Mouse (Mus musculus): ENCODE data around the gene Ppp1r3e. TPM values are rescaled to one million over a fixed set of nuclear protein-coding genes. Genes with fewer than 3 reads are reported as not detected.

Ppp1r3e gene
- 9.8 and 11.9 TPM in 2 replicates for total RNA-seq (2015)
- 0.22 and 1.8 TPM in 2 replicates for total RNA-seq (2017)

DNA sequence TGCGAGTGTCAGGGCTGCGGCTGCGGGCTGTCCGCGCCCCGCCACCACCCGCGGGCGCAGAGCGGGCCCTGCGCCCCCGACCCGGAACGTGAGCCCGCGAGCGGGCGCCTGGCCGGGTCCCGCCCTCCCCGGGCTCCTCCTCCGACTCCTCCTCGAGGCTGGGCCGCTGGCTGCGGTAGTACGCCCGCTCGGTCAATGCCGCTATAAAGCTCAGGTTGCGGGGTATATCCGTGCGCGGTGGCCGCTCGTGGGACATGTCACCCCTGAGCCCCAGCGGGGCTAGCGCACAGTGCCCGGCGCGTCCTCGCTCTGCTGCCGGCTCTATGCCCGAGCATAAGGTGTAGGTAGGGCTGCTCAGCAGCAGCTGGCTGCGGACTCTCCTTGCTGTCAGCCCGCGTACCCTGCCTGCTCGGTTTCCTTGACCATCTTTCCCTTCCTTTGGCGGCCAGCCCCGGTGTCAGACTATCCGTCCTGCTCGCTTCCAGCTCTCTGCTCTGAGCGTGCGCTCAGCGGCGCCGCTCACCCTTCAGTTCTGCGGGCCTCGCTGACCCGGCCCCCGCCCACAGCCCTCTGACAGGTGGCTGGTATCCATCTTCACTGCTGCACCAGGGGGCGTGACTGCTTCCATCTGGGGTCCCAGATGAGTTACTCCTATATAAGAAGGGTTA lies at the start of gene Ppp1r3e:
Ppp1r3e (minus strand) TSS at position 503 of the 668 bp plus-strand sequence.
- ATAC-seq (ENCODE audit: poor library complexity, severe bottlenecking) = peak; percentile 69

DNA sequence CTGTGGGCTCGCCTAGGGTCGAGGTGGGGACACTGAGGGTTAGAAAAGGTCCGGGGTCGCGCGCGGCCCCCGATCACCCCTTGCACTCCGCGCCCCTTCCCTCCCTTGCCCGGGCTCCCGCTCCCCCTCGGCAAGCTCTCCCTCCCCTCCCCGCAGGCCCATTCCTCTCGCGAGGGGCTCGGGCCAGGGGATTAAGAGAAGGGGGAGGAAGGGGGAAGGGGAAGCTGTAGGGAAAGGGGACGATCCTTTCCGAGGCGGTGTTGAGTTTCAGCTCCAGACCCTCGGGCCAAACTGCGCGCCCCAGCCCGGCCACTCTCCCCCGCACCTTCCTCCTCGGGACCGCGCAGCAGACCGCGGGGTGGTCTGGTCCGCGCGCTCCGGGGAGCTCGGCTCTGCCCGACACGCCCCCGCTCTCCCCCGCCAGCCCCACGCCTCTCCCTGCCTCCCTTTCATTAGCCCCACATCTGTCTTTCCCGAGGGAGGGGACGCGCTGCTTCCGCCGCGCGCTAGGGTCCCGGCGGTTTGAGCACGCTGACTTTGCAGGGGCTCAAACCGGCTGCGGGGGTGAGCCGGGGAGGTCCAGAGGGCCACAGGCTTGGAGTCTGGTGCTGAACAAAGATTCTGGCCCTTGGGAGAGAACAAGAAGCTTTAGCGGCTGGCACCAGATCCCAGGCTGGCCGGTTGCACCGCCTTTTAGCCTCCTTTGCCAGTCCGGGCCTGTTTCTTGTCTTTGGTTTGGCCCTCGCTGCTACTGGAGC lies 49.2 kb upstream of the Ppp1r3e start:
- ATAC-seq (ENCODE audit: poor library complexity, severe bottlenecking) = no peak

GRCm38 (mm10) chr14:54925349-54926342 lies 48.3 kb upstream of the Ppp1r3e start, which contains the start of gene Efs:
Gene Efs (minus strand): TSS chr14:54926126.
- no peak for ATAC-seq (ENCODE audit: poor library complexity, severe bottlenecking)

DNA sequence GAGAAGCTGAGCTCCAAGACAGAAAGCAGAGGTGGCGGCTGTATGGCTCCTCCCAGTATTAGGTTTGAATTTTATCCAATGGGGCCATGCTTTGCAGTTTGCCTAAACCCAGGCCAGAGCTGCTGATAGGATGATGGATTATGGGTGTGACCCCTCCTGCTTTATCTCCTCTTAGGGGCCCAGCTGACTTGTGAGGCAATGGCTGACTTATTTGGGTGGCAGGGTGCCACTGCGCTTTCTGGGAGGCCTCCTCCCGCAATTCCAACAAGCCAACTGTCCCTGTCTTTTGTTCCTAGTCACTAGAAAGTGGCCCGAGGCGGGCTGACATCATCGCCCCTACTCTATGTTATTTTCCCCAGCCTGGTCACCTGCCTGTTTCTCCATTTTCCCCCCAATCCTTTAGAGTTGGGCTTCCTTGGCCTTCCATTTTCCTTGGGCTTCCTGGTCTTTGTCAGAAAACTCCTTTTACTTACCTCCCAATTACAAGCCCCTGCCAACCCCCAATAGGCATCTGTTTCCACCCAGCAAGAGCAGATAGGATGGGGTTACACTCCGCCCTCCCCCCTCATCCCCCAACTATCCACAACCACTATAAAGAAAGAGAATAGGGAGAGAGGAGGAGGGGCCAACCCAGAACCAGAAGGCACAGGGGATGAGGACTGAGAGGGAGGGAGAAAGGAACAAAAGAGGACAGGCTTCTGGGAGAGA lies 47.4 kb upstream of the Ppp1r3e start:
- ATAC-seq (ENCODE audit: poor library complexity, severe bottlenecking) = no peak

- ATAC-seq (ENCODE audit: poor library complexity, severe bottlenecking) = no peak
These were observed 42.8 kb upstream of the Ppp1r3e start for GRCm38 (mm10) chr14:54920076-54920685.

- ATAC-seq (ENCODE audit: poor library complexity, severe bottlenecking) = no peak
These were observed 36.0 kb upstream of the Ppp1r3e start for GRCm38 (mm10) chr14:54913343-54913742.

DNA sequence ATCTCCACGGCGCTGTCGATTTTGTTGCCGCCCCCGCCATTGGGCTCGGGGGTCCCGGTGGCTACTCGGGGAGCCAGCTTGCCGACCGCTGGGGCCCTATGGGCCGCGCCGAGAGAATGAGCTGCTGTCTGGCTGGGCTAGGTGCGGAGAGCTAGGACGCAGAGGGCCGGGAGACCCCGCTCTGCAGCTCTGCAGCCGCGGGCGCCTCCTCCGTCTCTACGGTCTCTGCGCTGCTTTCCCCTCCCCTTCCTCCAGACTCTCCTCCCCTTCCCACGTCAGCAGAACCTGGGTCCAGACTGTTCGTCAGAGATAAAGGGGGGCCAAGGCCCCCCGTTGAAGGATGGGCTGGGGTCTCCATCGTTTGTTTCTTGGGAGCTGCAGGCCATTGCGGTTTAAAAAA lies 35.5 kb upstream of the Ppp1r3e start, which contains the start of gene Slc22a17:
Slc22a17 (minus strand) TSS at position 247 of the 400 bp plus-strand sequence.
- ATAC-seq (ENCODE audit: poor library complexity, severe bottlenecking) = 0 out of 2 replicates have a peak, but pooled peaks have one; percentile 48

DNA sequence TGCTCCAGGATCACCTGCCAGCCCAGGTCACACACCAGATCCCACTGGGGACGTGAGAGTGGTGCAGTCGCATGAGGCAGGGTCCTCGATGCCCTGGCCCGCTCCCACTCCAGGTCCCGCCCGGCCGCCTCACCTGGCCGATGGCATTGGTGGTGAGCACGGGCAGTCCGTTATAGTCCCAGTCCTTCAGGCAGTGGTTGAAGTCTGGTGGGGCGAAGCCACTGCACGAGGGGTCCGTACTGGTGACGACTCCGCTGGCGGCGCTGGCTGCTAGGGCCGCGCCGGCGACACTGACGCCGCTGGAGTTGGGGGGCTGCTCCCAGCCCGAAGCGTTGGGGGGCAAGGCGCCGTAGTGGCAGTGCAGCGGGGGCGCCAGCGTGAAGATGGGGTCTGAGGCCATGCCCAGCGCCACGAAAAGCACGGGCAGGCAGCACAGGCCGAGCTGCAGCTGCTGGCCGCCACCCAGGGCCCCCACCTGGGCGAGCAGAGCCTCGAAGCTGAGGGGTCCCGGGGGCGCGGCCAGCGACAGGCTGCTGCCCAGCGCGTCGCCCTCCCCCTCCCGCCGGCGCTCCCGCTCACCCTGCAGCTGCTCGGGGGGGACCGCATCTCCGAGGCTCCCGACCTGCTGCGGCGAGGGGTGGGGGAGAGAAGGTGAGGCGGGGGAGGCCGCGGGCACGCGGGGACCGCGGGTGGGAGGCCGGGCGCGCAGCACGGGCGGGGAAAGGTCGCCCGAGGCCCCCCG lies 34.9 kb upstream of the Ppp1r3e start:
- no peak for ATAC-seq (ENCODE audit: poor library complexity, severe bottlenecking)

DNA sequence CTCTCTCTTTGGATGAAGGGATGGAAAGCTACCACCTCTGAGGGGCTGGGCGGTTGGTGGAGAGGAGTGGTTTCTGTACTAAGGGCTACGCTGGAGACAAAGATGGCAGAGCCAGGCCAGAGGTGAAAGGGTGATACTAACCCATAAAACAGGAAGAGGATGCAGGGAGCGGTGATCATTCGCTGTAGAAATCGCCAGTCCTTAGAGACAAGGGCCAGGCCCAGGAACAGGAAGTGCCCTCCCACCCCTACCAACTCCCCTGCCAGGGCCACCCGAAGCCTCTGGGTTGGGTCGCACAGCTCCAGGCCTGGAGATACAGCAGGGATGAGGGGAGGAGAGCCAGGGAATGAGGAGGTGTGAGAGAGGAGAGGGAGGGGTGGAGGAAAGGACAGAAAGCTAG lies 31.3 kb upstream of the Ppp1r3e start:
- ATAC-seq (ENCODE audit: poor library complexity, severe bottlenecking) = peak; percentile 51

DNA sequence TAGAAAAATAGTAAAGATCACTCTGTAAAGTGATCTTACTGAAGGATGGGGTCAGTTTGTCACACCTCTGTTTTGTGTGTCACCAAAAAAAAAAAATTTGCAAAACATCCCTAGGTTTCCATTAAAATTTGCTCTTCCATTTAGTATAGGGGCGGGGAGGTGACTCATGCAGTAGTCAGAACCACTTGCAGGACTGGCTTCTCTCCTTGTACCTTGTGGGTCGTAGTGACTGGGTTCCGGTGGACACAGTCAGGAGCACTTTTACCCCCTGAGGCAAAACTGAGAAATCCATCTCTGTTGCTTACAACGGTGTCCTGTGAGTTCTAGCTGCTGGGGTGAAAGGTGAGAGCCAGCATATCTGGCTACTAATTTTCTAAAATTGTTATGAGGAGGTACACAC lies 26.3 kb upstream of the Ppp1r3e start:
- no peak for ATAC-seq (ENCODE audit: poor library complexity, severe bottlenecking)

- ATAC-seq (ENCODE audit: poor library complexity, severe bottlenecking) = peak; percentile 94
These were observed 23.0 kb upstream of the Ppp1r3e start for GRCm38 (mm10) chr14:54900383-54900782.

DNA sequence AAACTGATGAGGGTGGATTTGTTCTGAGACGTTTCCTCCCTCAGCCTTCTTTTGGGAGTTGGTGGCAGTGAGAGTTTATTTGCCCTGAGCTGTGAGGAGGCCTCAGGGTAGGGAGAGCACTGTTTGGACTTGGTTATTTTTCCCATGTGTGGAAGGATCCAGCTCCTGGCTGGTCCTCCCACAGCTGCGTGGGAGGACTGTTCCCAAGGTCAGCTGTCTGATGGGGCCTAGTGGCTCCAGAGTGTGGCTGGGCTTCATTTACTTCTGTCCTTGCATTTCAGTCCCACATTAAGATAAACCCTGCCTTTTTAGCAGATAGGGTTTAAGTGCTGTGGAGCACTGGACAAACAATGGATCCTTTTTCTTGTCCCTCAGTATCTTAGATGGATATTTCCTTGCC lies 20.1 kb upstream of the Ppp1r3e start:
- no peak for ATAC-seq (ENCODE audit: poor library complexity, severe bottlenecking)

DNA sequence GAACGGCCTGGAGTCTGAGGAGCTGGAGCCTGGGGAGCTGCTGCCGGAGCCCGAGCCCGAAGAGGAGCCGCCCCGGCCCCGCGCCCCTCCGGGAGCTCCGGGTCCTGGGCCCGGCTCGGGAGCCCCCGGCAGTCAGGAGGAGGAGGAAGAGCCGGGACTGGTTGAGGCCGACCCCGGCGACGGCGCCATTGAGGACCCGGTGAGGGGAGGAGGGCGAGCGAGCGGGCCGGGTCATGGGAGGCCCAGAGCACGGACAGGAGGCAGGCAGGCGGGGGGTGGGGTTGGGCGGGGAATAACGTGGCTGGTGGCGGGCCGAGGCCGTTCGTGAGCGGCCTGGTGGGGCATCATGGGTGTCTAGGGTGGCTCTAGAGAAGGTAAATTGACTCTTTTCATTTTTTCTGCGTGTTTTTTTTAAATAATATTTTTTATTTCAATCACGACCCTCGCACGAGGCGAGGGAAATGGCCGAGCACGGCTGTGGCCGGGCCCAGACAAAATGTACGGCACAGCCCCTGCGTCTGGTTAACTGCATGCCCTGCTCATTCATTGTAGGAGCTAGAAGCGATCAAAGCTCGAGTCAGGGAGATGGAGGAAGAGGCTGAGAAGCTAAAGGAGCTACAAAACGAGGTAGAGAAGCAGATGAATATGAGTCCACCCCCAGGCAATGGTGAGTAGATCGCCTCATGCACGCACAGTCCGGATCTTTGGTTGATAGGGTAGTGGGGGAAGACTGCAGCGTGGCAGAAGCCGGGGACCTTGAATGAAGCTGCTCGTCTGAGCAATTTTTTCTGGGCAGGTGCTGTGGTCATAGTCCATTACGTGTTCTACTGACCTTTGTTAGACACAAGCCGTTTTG lies 17.2 kb upstream of the Ppp1r3e start:
- ATAC-seq (ENCODE audit: poor library complexity, severe bottlenecking) = peak; percentile 20; the same call in 1 of the 2 replicates

DNA sequence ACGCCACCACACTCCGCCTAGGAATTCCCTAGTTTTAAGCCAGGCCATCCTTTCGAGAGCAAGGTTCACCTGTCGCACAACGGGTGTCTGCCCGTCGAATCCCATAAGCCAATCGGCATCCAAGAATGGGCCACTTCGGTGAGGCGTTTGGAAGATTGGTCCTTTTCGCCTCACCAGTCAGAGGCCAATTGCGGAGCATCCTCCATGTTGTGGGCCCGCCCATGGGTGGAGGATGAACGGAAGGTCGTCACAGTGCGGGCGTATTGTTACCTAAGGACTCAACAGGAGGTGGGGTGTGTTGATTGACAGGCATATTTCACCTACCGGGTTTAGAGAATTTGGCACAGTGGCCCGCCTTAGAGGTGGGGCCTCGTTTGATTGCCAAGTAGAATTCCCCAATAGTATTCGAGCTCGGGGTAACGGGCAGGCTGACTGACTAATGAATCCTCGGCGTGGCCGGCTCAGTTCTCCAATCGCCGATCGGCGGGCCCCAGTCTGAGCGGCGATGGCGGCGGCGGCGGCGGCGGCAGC lies 16.4 kb upstream of the Ppp1r3e start:
- ATAC-seq (ENCODE audit: poor library complexity, severe bottlenecking) = peak; percentile 96

- ATAC-seq (ENCODE audit: poor library complexity, severe bottlenecking) = no peak
These were observed 14.8 kb upstream of the Ppp1r3e start, which contains the start of gene Pabpn1 for GRCm38 (mm10) chr14:54892200-54892599. Gene Pabpn1 (plus strand): TSS chr14:54892500.

- ATAC-seq (ENCODE audit: poor library complexity, severe bottlenecking) = no peak
These were observed 8.0 kb upstream of the Ppp1r3e start for GRCm38 (mm10) chr14:54885309-54885708.

DNA sequence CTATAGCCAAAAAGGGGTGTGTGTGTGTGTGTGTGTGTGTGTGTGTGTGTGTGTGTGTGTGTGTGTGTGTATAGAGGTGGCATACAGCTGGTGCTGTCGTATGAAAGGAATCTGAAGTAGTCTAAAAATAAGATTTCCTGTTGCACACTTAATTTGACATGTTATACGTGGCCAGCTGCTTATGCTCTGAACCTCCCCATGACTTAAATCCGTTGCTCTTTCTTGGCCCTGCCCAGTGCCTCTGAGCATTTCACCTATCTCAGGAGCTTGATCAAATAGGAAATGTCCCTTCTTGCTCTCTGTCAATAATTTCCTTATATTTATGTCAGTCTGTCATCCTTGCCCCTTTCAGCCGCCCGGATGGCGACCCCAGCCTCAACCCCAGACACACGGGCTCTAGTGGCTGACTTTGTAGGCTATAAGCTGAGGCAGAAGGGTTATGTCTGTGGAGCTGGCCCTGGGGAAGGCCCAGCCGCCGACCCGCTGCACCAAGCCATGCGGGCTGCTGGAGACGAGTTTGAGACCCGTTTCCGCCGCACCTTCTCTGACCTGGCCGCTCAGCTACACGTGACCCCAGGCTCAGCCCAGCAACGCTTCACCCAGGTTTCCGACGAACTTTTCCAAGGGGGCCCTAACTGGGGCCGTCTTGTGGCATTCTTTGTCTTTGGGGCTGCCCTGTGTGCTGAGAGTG lies 6.8 kb upstream of the Ppp1r3e start:
- no peak for ATAC-seq (ENCODE audit: poor library complexity, severe bottlenecking)
